In genomic region chr17:32125407-32125806, GRCm38 (mm10) we compare ENCODE assay signal across 20 mouse cellular contexts. TPM values are rescaled to one million over a fixed set of nuclear protein-coding genes. Genes with fewer than 3 reads are reported as not detected.
A peak's percentile ranks its signal among the peaks of the same experiment; 100 is the strongest.
DNase-seq lines count a peak whose midpoint lies in the region; ATAC-seq and TF ChIP-seq lines count a peak whose summit lies in the region.
"Had no signal": no experiment of that assay in that cellular context is flagged by ENCODE, and none has a peak within 500 bp of the region (broad histone marks: within the 10 kb centered on the region; RNA-seq: fewer than 3 reads in every experiment).

No protein-coding gene starts in this region.

- TF ChIP-seq CTCF in hindbrain, postnatal 0 days (IDR thresholded peaks at IDR 0.05; ENCODE audit: low read depth), result peak; percentile 32; the same call in 1 of the 2 replicates
- TF ChIP-seq CTCF in left cerebral cortex, adult 2 months (IDR thresholded peaks at IDR 0.05), result peak; percentile 41
- peak; percentile 24; the same call in 1 of the 2 replicates for TF ChIP-seq CTCF in midbrain, postnatal 0 days (IDR thresholded peaks at IDR 0.05)
- peak in 2 of 3 experiments; percentile 24 to 40; a peak in 2 of 6 replicates for TF ChIP-seq CTCF in MEL (IDR thresholded peaks at IDR 0.05 in 2 of 3, conservative IDR thresholded peaks at IDR 0.05 in 1 of 3; ENCODE audit: control insufficient read depth in 1 of 3, insufficient read depth in 1 of 3, low read depth in 2 of 3, low read length in 3 of 3, poor library complexity in 1 of 3, severe bottlenecking in 1 of 3)

- H3K9me3 ChIP-seq in hindbrain, postnatal 0 days (ENCODE audit: low read length), result no peaks in the 10 kb centered on the region
- no peaks in the 10 kb centered on the region for H3K9me3 ChIP-seq in hindbrain, embryonic 10.5 days
- H3K9me3 ChIP-seq in midbrain, postnatal 0 days (ENCODE audit: low read length), result no peaks in the 10 kb centered on the region
- no peaks in the 10 kb centered on the region for H3K9me3 ChIP-seq in midbrain, embryonic 11.5 days (ENCODE audit: control insufficient read depth, low read length)
- H3K9me3 ChIP-seq in MEL (replicated peaks; ENCODE audit: insufficient read depth, low read length), result no peaks in the 10 kb centered on the region
- H3K9me3 ChIP-seq in limb, embryonic 10.5 days (replicated peaks), result no peaks in the 10 kb centered on the region
- H3K9me3 ChIP-seq: embryonic facial prominence, embryonic 13.5 days; forebrain, embryonic 12.5 days; heart, embryonic 13.5 days; hindbrain, embryonic 13.5 days had no signal

- H3K27me3 ChIP-seq in hindbrain, postnatal 0 days (ENCODE audit: insufficient read depth, low read length), result no peaks in the 10 kb centered on the region
- H3K27me3 ChIP-seq in hindbrain, embryonic 10.5 days (ENCODE audit: insufficient read depth, poor library complexity, severe bottlenecking), result no peaks in the 10 kb centered on the region
- no peaks in the 10 kb centered on the region for H3K27me3 ChIP-seq in midbrain, postnatal 0 days (ENCODE audit: insufficient read depth, low read length)
- H3K27me3 ChIP-seq in midbrain, embryonic 11.5 days (ENCODE audit: control insufficient read depth, insufficient read depth, low read length), result no peaks in the 10 kb centered on the region
- no peaks in the 10 kb centered on the region for H3K27me3 ChIP-seq in MEL (ENCODE audit: control insufficient read depth in 1 of 2, insufficient read depth in 2 of 2, low read length in 2 of 2)
- no peaks in the 10 kb centered on the region for H3K27me3 ChIP-seq in limb, embryonic 10.5 days (ENCODE audit: low read depth, poor library complexity, severe bottlenecking)
- H3K27me3 ChIP-seq: embryonic facial prominence, embryonic 13.5 days; forebrain, embryonic 12.5 days; heart, embryonic 13.5 days; hindbrain, embryonic 13.5 days had no signal

- no peak for ATAC-seq in hindbrain, postnatal 0 days
- no peak for ATAC-seq in midbrain, postnatal 0 days (ENCODE audit: low FRiP score)
- no peak for ATAC-seq in midbrain, embryonic 11.5 days (ENCODE audit: low FRiP score)
- ATAC-seq: forebrain, embryonic 16.5 days had no signal

- DNase-seq in hindbrain, postnatal 0 days (ENCODE audit: low spot score), result no peak
- DNase-seq in hindbrain, embryonic 10.5 days (ENCODE audit: low spot score), result no peak
- no peak for DNase-seq in left cerebral cortex, adult 2 months (ENCODE audit: extremely low spot score in 1 of 2, low spot score in 2 of 2)
- no peak for DNase-seq in left cerebral cortex, postnatal 10 days (ENCODE audit: extremely low spot score in 1 of 2, low spot score in 2 of 2)
- no peak for DNase-seq in midbrain, postnatal 0 days (ENCODE audit: low spot score)
- no peak for DNase-seq in midbrain, embryonic 11.5 days (ENCODE audit: low spot score, missing footprints)
- DNase-seq in MEL (ENCODE audit: low read depth, low spot score), result peak; percentile 34
- DNase-seq in limb, embryonic 10.5 days (ENCODE audit: low spot score), result no peak
- DNase-seq: adrenal gland, postnatal 14 days; cerebellum, adult 11-12 months; cerebellum, adult 9-10 months; cerebellum, postnatal 36 days; gastrocnemius, postnatal 25 days; heart, postnatal 4 days had no signal

- no peaks in the 10 kb centered on the region for H3K79me2 ChIP-seq in MEL (ENCODE audit: control insufficient read depth, insufficient read depth, low read length, poor library complexity)

- peak; percentile 33 for TF ChIP-seq RAD21 in MEL (IDR thresholded peaks at IDR 0.05; ENCODE audit: low read depth, low read length)

- no peak overlapping the region for H3K4me3 ChIP-seq in hindbrain, postnatal 0 days (ENCODE audit: low read length)
- no peak overlapping the region for H3K4me3 ChIP-seq in hindbrain, embryonic 10.5 days
- no peak overlapping the region for H3K4me3 ChIP-seq in left cerebral cortex, adult 2 months
- no peak overlapping the region for H3K4me3 ChIP-seq in midbrain, postnatal 0 days (ENCODE audit: low read depth, low read length)
- no peak overlapping the region for H3K4me3 ChIP-seq in midbrain, embryonic 11.5 days (ENCODE audit: low read depth, low read length)
- no peak overlapping the region for H3K4me3 ChIP-seq in MEL (ENCODE audit: control insufficient read depth in 1 of 2, insufficient read depth in 1 of 2, low read depth in 2 of 2, low read length in 2 of 2)
- H3K4me3 ChIP-seq in limb, embryonic 10.5 days, result no peak overlapping the region
- H3K4me3 ChIP-seq: embryonic facial prominence, embryonic 13.5 days; forebrain, embryonic 12.5 days; heart, embryonic 13.5 days; hindbrain, embryonic 13.5 days had no signal

- TF ChIP-seq POLR2A in MEL (IDR thresholded peaks at IDR 0.05; ENCODE audit: control insufficient read depth in 1 of 2, insufficient read depth in 1 of 2, low read depth in 1 of 2, low read length in 2 of 2, poor library complexity in 1 of 2), result no peak

- no peak overlapping the region for H3K9ac ChIP-seq in hindbrain, postnatal 0 days (replicated peaks; ENCODE audit: low read length)
- no peak overlapping the region for H3K9ac ChIP-seq in midbrain, postnatal 0 days (replicated peaks; ENCODE audit: low read length, poor library complexity, severe bottlenecking)
- H3K9ac ChIP-seq in midbrain, embryonic 11.5 days (ENCODE audit: low read length), result no peak overlapping the region
- no peak overlapping the region for H3K9ac ChIP-seq in MEL (ENCODE audit: control insufficient read depth, low read depth, low read length, poor library complexity, severe bottlenecking)
- H3K9ac ChIP-seq: embryonic facial prominence, embryonic 13.5 days; forebrain, embryonic 12.5 days; heart, embryonic 13.5 days; hindbrain, embryonic 13.5 days had no signal

- intact Hi-C loops in left cerebral cortex, adult 2 months (cut with DNase I), result no loop called here
- intact Hi-C loops in left cerebral cortex, postnatal 10 days (cut with DNase I), result no loop called here

- H3K27ac ChIP-seq in hindbrain, postnatal 0 days, result no peak overlapping the region
- no peak overlapping the region for H3K27ac ChIP-seq in hindbrain, embryonic 10.5 days
- no peak overlapping the region for H3K27ac ChIP-seq in left cerebral cortex, adult 2 months
- H3K27ac ChIP-seq in midbrain, postnatal 0 days (ENCODE audit: low read depth, low read length), result no peak overlapping the region
- H3K27ac ChIP-seq in midbrain, embryonic 11.5 days (ENCODE audit: low read depth, low read length), result no peak overlapping the region
- no peak overlapping the region for H3K27ac ChIP-seq in MEL (ENCODE audit: control insufficient read depth, low read depth, low read length)
- no peak overlapping the region for H3K27ac ChIP-seq in limb, embryonic 10.5 days
- H3K27ac ChIP-seq: embryonic facial prominence, embryonic 13.5 days; forebrain, embryonic 12.5 days; heart, embryonic 13.5 days; hindbrain, embryonic 13.5 days had no signal

- TF ChIP-seq EP300 in MEL (IDR thresholded peaks at IDR 0.05; ENCODE audit: low read depth in 1 of 2, low read length in 2 of 2), result no peak

- 84% methylated on average over 3 of the region's 3 CpGs for WGBS in hindbrain, postnatal 0 days
- WGBS in hindbrain, embryonic 10.5 days, result 84% methylated on average over 3 of the region's 3 CpGs
- 88% methylated on average over 3 of the region's 3 CpGs for WGBS in midbrain, postnatal 0 days
- 88% methylated on average over 3 of the region's 3 CpGs for WGBS in midbrain, embryonic 11.5 days
- WGBS in limb, embryonic 10.5 days, result 85% methylated on average over 3 of the region's 3 CpGs

- no peak overlapping the region for H3K4me2 ChIP-seq in hindbrain, postnatal 0 days (ENCODE audit: low read depth, low read length)
- H3K4me2 ChIP-seq in midbrain, postnatal 0 days (ENCODE audit: low read depth, low read length, poor library complexity, severe bottlenecking), result no peak overlapping the region
- H3K4me2 ChIP-seq in midbrain, embryonic 11.5 days, result no peak overlapping the region
- H3K4me2 ChIP-seq: embryonic facial prominence, embryonic 13.5 days; forebrain, embryonic 12.5 days; heart, embryonic 13.5 days; hindbrain, embryonic 13.5 days had no signal

- H3K36me3 ChIP-seq in hindbrain, postnatal 0 days (ENCODE audit: insufficient read depth, low read length), result no peaks in the 10 kb centered on the region
- H3K36me3 ChIP-seq in hindbrain, embryonic 10.5 days, result peaks cover 97% of the 10 kb centered on the region
- H3K36me3 ChIP-seq in midbrain, postnatal 0 days (ENCODE audit: insufficient read depth, low read length), result peaks cover 8% of the 10 kb centered on the region; the same call in 1 of the 2 replicates
- H3K36me3 ChIP-seq in midbrain, embryonic 11.5 days (ENCODE audit: control insufficient read depth, insufficient read depth, low read length), result peaks cover 40% of the 10 kb centered on the region
- H3K36me3 ChIP-seq in MEL (ENCODE audit: control insufficient read depth in 1 of 2, insufficient read depth in 2 of 2, low read length in 2 of 2), result peaks cover 0 to 3% of the 10 kb centered on the region in 2 experiments; a peak in 1 of 4 replicates
- H3K36me3 ChIP-seq in limb, embryonic 10.5 days, result peaks cover 98% of the 10 kb centered on the region

- no peaks in the 10 kb centered on the region for H3K4me1 ChIP-seq in hindbrain, postnatal 0 days (ENCODE audit: insufficient read depth, low read length)
- H3K4me1 ChIP-seq in hindbrain, embryonic 10.5 days (replicated peaks), result no peaks in the 10 kb centered on the region; the same call in 1 of the 2 replicates
- H3K4me1 ChIP-seq in midbrain, postnatal 0 days (ENCODE audit: insufficient read depth, low read length), result no peaks in the 10 kb centered on the region
- H3K4me1 ChIP-seq in midbrain, embryonic 11.5 days (ENCODE audit: control insufficient read depth, insufficient read depth, low read length), result no peaks in the 10 kb centered on the region
- H3K4me1 ChIP-seq in MEL (ENCODE audit: control insufficient read depth in 1 of 2, insufficient read depth in 2 of 2, low read length in 2 of 2), result peaks cover 0 to 4% of the 10 kb centered on the region in 2 experiments; a peak in 1 of 4 replicates
- H3K4me1 ChIP-seq in limb, embryonic 10.5 days, result peaks cover 11% of the 10 kb centered on the region; the same call in 1 of the 2 replicates
- H3K4me1 ChIP-seq: embryonic facial prominence, embryonic 13.5 days; forebrain, embryonic 12.5 days; hindbrain, embryonic 13.5 days had no signal

RNA-seq across cellular contexts. Expression of gene Notch3, which starts 41.2 kb away (rescaled TPM):
- 56.3 and 68.1 TPM in 2 replicates for total RNA-seq in hindbrain, postnatal 0 days (2014; rRNA removed)
- 5.8 and 6.5 TPM in 2 replicates for polyA plus RNA-seq in hindbrain, postnatal 0 days (2015; fragmentation: Nextera tagmentation; extraction: Ambion mirVana)
- 22.9 and 26.0 TPM in 2 replicates for polyA plus RNA-seq in hindbrain, embryonic 10.5 days (2016; fragmentation: Nextera tagmentation; extraction: Ambion mirVana)
- 1 to 10 TPM; 7.1 to 7.8 TPM for total RNA-seq in left cerebral cortex, adult 2 months (2021)
- total RNA-seq in left cerebral cortex, postnatal 10 days (2021), result 10 to 100 TPM; 18.3 to 18.5 TPM
- total RNA-seq in midbrain, postnatal 0 days (2014; rRNA removed), result 42.4 and 43.9 TPM in 2 replicates
- polyA plus RNA-seq in midbrain, postnatal 0 days (2015; fragmentation: Nextera tagmentation; extraction: Ambion mirVana), result 5.2 and 5.7 TPM in 2 replicates
- polyA plus RNA-seq in midbrain, embryonic 11.5 days (2014; fragmentation: Nextera tagmentation; extraction: Ambion mirVana), result 21.4 and 21.9 TPM in 2 replicates
- total RNA-seq in MEL (2012; rRNA removed), result 0.07 and 0.08 TPM in 2 replicates
- polyA plus RNA-seq in MEL (2012; ENCODE audit: insufficient read depth in 1 of 2, insufficient read length in 2 of 2, low read depth in 1 of 2, low replicate concordance in 2 of 2, missing spikeins in 1 of 2), result under 1 TPM in 1 of 2 experiments, not detected in 1; 0.50 TPM
- polyA plus RNA-seq in limb, embryonic 10.5 days (2016; fragmentation: Nextera tagmentation; extraction: Ambion mirVana), result 23.8 and 32.1 TPM in 2 replicates
- total RNA-seq: granulocyte monocyte progenitor cell, adult 5-6 weeks had no signal
